Mouse (Mus musculus): Measurements from ENCODE around the gene Pcsk7.

Pcsk7 gene

GRCm38 (mm10) chr9:45906355-45907077 is at the start of gene Pcsk7, which contains the start of gene Rnf214:
Gene Pcsk7 (plus strand): TSS chr9:45906497.
Gene Rnf214 (minus strand): TSS chr9:45906911.
- DNase-seq (ENCODE audit: low read depth, low spot score): peak; percentile 79

- no peak for DNase-seq (ENCODE audit: low read depth, low spot score)
These were observed 46.9 kb upstream of the Pcsk7 start for GRCm38 (mm10) chr9:45859364-45859763.

GRCm38 (mm10) chr9:45861813-45862212 is 44.5 kb upstream of the Pcsk7 start:
- no peak for DNase-seq (ENCODE audit: low read depth, low spot score)

GRCm38 (mm10) chr9:45869181-45869580 is 37.1 kb upstream of the Pcsk7 start:
- DNase-seq (ENCODE audit: low read depth, low spot score): no peak

- DNase-seq (ENCODE audit: low read depth, low spot score): no peak
These were observed 36.0 kb upstream of the Pcsk7 start for GRCm38 (mm10) chr9:45870265-45870664.

GRCm38 (mm10) chr9:45877928-45878327 is 28.4 kb upstream of the Pcsk7 start:
- DNase-seq (ENCODE audit: low read depth, low spot score): peak; percentile 20

- no peak for DNase-seq (ENCODE audit: low read depth, low spot score)
These were observed 12.6 kb upstream of the Pcsk7 start for GRCm38 (mm10) chr9:45893681-45894080.

GRCm38 (mm10) chr9:45905196-45905595 is 1.1 kb upstream of the Pcsk7 start:
- peak; percentile 83 for DNase-seq (ENCODE audit: low read depth, low spot score)

- peak; percentile 53 for DNase-seq (ENCODE audit: low read depth, low spot score)
These were observed 473 bp upstream of the Pcsk7 start for GRCm38 (mm10) chr9:45905811-45906237.

- DNase-seq (ENCODE audit: low read depth, low spot score): no peak
These were observed 756 bp downstream of the Pcsk7 start for GRCm38 (mm10) chr9:45907078-45907428.

GRCm38 (mm10) chr9:45910995-45911394 is 4.7 kb downstream of the Pcsk7 start:
- DNase-seq (ENCODE audit: low read depth, low spot score): no peak

- DNase-seq (ENCODE audit: low read depth, low spot score): peak; percentile 46
These were observed 5.4 kb downstream of the Pcsk7 start for GRCm38 (mm10) chr9:45911673-45912072.

GRCm38 (mm10) chr9:45915659-45916058 is 9.4 kb downstream of the Pcsk7 start:
- no peak for DNase-seq (ENCODE audit: low read depth, low spot score)

GRCm38 (mm10) chr9:45917041-45917934 is 11.0 kb downstream of the Pcsk7 start:
- DNase-seq (ENCODE audit: low read depth, low spot score): no peak

GRCm38 (mm10) chr9:45919895-45920294 is 13.6 kb downstream of the Pcsk7 start:
- DNase-seq (ENCODE audit: low read depth, low spot score): no peak

GRCm38 (mm10) chr9:45929285-45929684 is 23.0 kb downstream of the Pcsk7 start:
- DNase-seq (ENCODE audit: low read depth, low spot score): no peak

GRCm38 (mm10) chr9:45931958-45932357 is 25.7 kb downstream of the Pcsk7 start:
- DNase-seq (ENCODE audit: low read depth, low spot score): no peak

GRCm38 (mm10) chr9:45932571-45933415 is 26.5 kb downstream of the Pcsk7 start:
- no peak for DNase-seq (ENCODE audit: low read depth, low spot score)

- DNase-seq (ENCODE audit: low read depth, low spot score): peak; percentile 38
These were observed 29.4 kb downstream of the Pcsk7 start, which contains the start of gene Tagln for GRCm38 (mm10) chr9:45935628-45936210. Gene Tagln (minus strand): TSS chr9:45936058.

- DNase-seq (ENCODE audit: low read depth, low spot score): peak; percentile 74
These were observed 30.6 kb downstream of the Pcsk7 start for GRCm38 (mm10) chr9:45936883-45937282.

- no peak for DNase-seq (ENCODE audit: low read depth, low spot score)
These were observed 31.8 kb downstream of the Pcsk7 start for GRCm38 (mm10) chr9:45938088-45938487.
